Mouse (Mus musculus): ENCODE measurements at regions not wholly inside any gene's neighbourhood (a gene's known extent, or its start where the extent isn't known, plus 50 kb on each side); places are given as distances from the start of the nearest gene placed in this dataset.

- no peak for DNase-seq
Observed at GRCm38 (mm10) chr14:79852683-79853082, 81.6 kb upstream of the Pcdh8 start.

GRCm38 (mm10) chr14:79851795-79852194 lies 80.7 kb upstream of the Pcdh8 start:
- DNase-seq, result no peak

DNA sequence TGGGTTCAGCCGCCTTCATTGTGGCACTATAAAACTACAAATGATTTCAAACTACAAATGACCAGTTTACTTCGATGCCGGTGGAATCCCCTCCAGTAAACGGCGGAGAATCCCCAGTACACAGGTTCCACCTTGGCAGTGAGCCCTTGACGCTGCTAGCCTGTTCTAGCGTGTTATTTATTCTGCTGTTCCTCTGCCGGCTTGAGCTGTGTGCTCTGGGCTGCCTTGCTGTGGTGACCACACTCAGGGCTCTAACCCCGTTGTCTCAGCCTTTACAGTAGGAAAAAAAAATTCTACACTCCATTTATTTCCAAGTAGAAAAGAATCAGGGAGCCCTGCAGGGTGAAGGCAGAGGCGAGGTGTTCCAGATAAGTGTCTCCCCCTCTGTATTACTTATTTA lies 80.1 kb upstream of the Pcdh8 start:
- no peak for DNase-seq

DNA sequence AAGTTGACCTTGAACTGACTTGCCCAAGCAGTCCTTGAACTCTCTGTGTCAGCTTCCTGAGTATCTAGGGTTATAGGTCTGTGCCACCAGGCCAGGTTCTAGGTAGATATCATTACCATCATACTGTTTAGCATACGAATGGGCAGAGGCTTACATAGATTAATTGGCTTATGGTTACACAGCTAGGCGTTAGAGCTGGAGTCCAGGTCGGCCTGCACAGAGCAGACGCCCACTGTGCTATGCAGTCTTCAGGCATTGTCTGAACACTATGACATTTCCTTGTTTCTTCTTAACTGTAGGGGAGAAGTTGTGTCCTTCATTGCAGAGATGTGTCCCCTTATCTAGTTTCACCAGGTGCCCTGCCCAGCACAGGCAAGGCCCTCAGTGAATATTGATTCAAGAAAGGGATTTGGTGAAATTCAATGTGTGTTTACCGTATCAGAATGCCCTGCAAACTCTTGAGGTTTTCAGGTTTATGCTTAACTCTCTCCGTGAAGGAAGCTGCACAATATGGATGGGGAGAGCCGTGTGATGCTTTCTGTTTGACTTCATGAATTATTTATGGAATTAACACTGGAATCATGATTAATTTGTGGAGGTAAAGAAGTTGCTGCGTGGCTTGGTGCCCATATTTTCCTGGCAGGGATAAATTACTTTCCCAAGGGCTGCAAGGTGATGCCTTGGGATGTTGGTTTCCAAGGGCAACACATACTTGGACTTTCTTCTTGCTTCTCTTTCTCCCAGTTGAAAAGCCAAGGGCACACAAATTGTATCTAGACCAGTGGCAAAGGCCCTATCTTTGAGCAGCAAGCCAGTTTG lies 78.7 kb upstream of the Pcdh8 start:
- DNase-seq, result no peak

- no peak for DNase-seq
Observed at GRCm38 (mm10) chr14:79848116-79848515, 77.0 kb upstream of the Pcdh8 start.

GRCm38 (mm10) chr14:79844306-79844705 lies 73.2 kb upstream of the Pcdh8 start:
- DNase-seq, result no peak

GRCm38 (mm10) chr14:79843135-79843550 lies 72.0 kb upstream of the Pcdh8 start:
- no peak for DNase-seq

DNA sequence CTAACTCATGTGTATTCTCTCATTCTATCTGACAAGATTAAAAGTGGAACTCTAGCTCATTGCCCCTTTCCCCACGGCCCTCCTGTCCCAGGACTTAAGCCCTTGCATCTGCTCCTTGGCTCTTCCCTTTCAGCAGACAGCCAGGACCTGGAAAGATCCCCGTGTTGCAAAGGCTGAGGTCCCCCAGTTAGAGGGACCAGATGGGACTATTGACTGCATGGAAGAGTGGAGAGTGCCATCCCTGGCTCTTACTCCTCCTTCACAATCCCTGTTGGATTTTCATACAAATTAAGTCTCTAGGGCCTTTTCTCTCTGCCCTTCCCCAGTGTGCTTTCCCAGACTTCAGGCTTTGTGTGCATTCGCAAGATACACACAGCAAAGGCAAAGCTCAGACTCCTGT lies 71.6 kb upstream of the Pcdh8 start:
- DNase-seq, result no peak

- no peak for DNase-seq
Observed at GRCm38 (mm10) chr14:79837101-79837500, 66.0 kb upstream of the Pcdh8 start.

DNA sequence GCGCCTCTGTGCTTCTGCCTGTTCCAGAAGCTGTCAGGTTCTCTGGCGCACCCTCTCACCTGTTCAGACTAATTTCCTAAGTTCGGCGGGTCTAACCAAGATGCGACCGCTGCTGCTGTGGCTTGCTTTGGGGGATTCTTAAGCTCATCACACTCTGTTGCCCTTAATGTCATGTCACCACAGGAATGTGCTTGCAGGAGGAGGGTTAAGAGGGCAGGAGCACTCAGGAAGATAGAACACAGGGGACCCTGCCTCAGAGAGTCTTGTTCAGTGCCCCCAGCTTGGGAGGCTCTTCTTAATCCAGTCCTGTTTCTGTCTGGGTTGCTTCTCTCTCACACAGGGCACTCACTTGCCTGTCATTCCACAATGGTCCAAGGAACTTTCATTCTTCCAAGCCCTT lies 65.1 kb upstream of the Pcdh8 start:
- no peak for DNase-seq

GRCm38 (mm10) chr14:79824670-79825446 lies 53.7 kb upstream of the Pcdh8 start:
- DNase-seq, result no peak

DNA sequence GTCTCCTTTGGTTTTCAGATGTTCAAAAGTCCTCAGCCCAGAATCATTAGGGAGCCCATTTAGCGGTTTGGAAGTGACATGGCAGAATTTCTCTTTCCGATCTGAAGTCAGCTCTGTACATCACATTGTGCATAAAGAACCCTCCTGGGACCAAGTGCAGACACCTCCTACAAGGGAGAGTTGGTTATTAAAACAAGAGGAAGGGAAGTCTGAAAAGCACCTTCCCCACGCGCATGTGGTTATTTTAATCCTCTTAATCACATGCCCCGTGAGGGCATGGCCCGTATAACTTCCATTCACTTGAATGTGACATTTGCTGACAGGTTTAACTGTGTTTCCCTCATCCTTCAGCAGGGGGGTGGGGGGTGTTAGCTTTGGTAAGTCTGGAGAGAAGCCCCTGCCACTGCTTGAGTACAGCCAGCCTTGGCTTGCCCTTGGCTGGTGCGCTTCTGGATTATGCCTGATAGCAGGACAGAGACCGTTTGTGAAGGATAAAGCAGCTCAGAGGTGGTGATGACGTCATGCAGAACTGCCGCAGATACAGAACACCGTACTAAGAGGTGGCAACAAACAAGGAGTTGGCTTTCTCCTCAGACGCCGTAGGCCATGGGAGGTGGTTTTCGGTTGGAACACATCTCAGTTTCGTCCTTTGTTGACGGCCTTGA lies 51.5 kb upstream of the Pcdh8 start:
- no peak for DNase-seq

- DNase-seq, result no peak
Observed at GRCm38 (mm10) chr14:79822011-79822435, 50.9 kb upstream of the Pcdh8 start.

DNA sequence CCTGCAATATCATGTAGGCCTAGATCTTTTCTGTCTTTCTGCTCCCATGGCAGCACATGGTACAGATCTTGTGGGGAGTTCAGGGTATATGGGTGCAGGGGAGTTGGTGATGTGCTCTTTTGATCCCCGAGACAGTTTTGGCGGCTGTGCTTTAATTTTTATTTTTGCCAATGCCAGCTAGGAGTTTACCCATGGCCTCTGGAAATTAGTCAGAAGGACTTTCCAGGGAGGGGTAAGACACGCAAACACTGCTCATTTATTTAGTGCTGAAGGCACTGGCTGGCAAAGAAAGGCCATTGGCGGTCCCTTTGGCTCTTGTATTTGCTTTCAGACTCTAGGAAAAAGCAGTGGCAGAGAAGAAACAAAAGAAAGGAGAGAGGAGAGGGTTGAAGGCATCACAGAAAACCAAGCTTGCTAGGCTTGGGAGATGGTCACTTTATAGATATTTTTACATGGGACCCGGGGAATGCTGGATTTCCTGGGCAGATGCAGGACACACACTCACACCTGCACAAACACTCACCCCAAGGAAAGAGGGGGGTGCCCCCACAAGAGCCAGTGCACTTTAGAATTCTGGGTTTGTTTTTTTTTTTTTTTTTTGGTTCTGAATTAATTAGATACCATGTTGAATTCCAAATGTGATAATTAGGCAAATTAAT lies 50.4 kb upstream of the Pcdh8 start:
- no peak for DNase-seq

Data from cerebellum, adult 11-12 months (tissue).